Mouse (Mus musculus) lung, adult 2 months (tissue): ENCODE data around the gene Ppp2r2d. TPM values are rescaled to one million over a fixed set of nuclear protein-coding genes. Genes with fewer than 3 reads are reported as not detected.

Source experiments
- DNase-seq: peaks from one replicate; pipeline ENCODE4 v3.0.0; 2022
- H3K4me1 ChIP-seq: fragments of 200-500 bp; 2 replicates; pipeline ENCODE4 v1.6.1; 2011; ENCODE audit warnings: low read length; ENCODE audit not compliant: control insufficient read depth, insufficient read depth
- H3K4me3 ChIP-seq: fragments of 200-500 bp; replicated peaks from 2 replicates; pipeline ENCODE3; 2011; ENCODE audit warnings: low read depth, mild to moderate bottlenecking, control low read depth, low read length; ENCODE audit errors: extremely low read depth
- CTCF ChIP-seq: fragments of 200-500 bp; IDR thresholded peaks from 2 replicates; pipeline ENCODE4 v1.5.1; 2011; ENCODE audit warnings: mild to moderate bottlenecking, low read length, control low read depth; ENCODE audit not compliant: insufficient read depth
- POLR2A ChIP-seq: fragments of 200-500 bp; IDR thresholded peaks from 2 replicates; pipeline ENCODE4 v1.6.1; 2011; ENCODE audit warnings: low read depth, mild to moderate bottlenecking, control low read depth, low read length, borderline replicate concordance; ENCODE audit errors: extremely low read depth
- WGBS: fragments of 180-500 bp; shearing (Covaris S2); methylation state at CpG from one replicate; pipeline ENCODE4 v1.1.7; 2018; 5-methylcytosine and 5-hydroxymethylcytosine counted together
- polyA plus RNA-seq: library from polyadenylated mRNA; depleted of rRNA; stranded (reverse); fragments of >200 nt; gene quantifications from 2 replicates; pipeline ENCODE4 v1.2.3, GENCODE M21; 2012; rRNA removed

The Ppp2r2d gene
- polyA plus RNA-seq, 1 experiment: 19.3 TPM

GRCm38 (mm10) chr7:138910193-138910562 lies 64.3 kb downstream of the Ppp2r2d start:
- 26% methylated on average over 7 of the region's 7 CpGs for WGBS
- H3K4me1 ChIP-seq: peaks cover 19% of the 10 kb centered on the region
- no peak for TF ChIP-seq CTCF
- no peak for TF ChIP-seq POLR2A
- no peak for DNase-seq
- H3K4me3 ChIP-seq: peak overlapping the region; percentile 79

DNA sequence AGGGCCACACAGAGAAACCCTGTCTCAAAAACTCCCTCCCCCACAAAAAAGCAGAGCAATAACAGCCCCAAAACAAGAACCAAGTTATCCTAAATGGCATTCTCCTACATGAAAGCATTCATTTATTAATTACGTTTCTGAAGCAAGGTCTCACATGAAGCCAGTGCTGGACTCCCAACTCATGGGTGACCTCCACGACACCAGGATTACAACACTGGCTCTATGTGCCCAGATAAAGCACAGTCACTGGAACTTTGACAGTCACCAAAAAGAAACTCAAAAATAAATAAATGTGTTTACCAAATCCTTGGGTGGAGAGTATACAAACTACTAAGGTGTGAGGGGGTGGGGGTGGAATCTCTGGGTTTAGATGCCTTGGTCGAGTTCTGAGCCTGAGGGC lies 67.7 kb downstream of the Ppp2r2d start:
- H3K4me3 ChIP-seq: no peak overlapping the region
- no peak for DNase-seq
- no peak for TF ChIP-seq POLR2A
- TF ChIP-seq CTCF: no peak
- peaks cover 5% of the 10 kb centered on the region; the same call in 1 of the 2 replicates for H3K4me1 ChIP-seq
- 70% methylated on average over 3 of the region's 3 CpGs for WGBS

GRCm38 (mm10) chr7:138919156-138919944 lies 73.5 kb downstream of the Ppp2r2d start:
- Histone ChIP-seq H3K4me3 (peak overlapping the region; percentile 49), H3K4me1 (peaks cover 3% of the 10 kb centered on the region)
- 2% methylated on average over 26 of the region's 26 CpGs for WGBS
- DNase-seq: peak; percentile 86
- TF ChIP-seq POLR2A (peak; percentile 75; the same call in 1 of the 2 replicates), CTCF (peak; percentile 18; the same call in 1 of the 2 replicates)

DNA sequence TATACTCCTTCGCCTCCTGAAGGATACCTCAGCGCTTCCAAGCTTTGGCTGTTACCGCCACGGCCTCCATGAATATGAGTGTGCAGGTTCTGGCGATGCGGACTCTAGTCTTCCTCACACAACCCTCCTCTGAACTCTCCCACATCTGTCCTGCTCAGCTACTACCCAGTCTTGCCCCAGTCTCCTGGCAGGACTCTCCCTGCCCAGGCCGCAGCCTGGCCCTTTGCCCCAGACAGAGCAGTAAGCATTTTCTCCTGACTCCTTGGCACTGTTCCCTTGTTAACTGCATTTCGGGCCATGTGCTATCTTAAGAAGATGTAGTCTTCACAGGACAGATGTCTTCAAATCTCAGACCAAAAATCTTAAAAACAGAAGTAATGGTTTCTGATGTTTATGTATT lies 75.7 kb downstream of the Ppp2r2d start:
- no peak overlapping the region for H3K4me3 ChIP-seq
- 73% methylated on average over 8 of the region's 8 CpGs for WGBS
- no peak for TF ChIP-seq CTCF
- no peak for TF ChIP-seq POLR2A
- no peak for DNase-seq
- peaks cover 3% of the 10 kb centered on the region for H3K4me1 ChIP-seq

DNA sequence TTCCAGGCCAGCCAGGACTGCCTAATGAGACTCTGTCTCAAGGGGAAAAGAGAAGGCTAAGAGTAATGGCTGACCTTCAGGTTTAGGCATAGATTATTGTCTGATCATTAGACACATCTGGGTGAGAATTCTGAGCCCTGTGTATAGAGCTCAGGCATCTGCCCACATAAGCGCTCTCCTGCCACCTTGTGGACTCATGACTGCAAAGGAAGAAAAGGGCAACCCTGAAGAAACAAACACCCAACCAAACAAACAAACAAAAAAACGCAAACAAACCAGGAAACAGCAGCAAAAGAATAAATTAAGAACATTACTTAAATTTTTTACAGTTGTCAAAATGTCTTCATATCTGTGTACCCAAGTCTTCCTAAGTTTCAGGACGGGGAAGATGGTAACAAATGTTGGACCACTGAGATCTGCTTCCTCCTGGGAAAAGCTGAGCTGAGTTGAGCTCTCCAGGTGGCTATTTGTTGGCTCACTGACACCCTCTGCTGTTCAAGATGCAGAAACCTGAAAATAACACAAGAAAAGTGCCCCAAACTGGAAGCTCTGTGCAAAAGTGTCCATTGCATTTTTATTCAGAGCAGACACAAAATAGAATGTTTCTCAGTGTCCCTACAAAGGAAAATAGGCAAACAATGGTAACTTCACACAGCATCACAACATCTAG lies 78.0 kb downstream of the Ppp2r2d start:
- H3K4me3 ChIP-seq: no peak overlapping the region
- peak; percentile 70 for TF ChIP-seq CTCF
- no peak for TF ChIP-seq POLR2A
- WGBS: 4% methylated on average over 3 of the region's 3 CpGs
- peaks cover 3% of the 10 kb centered on the region for H3K4me1 ChIP-seq
- DNase-seq: no peak

GRCm38 (mm10) chr7:138928456-138928855 lies 82.6 kb downstream of the Ppp2r2d start:
- DNase-seq: no peak
- Histone ChIP-seq H3K4me1 (no peaks in the 10 kb centered on the region), H3K4me3 (no peak overlapping the region)
- TF ChIP-seq POLR2A (no peak), CTCF (no peak)
- 92% methylated on average over 4 of the region's 4 CpGs for WGBS

Other genes with a start within 250 kb of the Ppp2r2d start
- gene Mapk1ip1, start 194 bp downstream of the Ppp2r2d start, polyA plus RNA-seq: 50.6 and 51.8 TPM in 2 replicates
- 20.1 and 21.5 TPM in 2 replicates for gene Bnip3, start 63.4 kb downstream of the Ppp2r2d start, polyA plus RNA-seq
- gene Jakmip3, start 94.7 kb downstream of the Ppp2r2d start, polyA plus RNA-seq: 0.06 TPM in 1 of 2 replicates, not detected in the other
- 0.38 and 0.40 TPM in 2 replicates for gene Dpysl4, start 239.9 kb downstream of the Ppp2r2d start, polyA plus RNA-seq